Mouse (Mus musculus): ENCODE measurements around the gene Nek10. TPM values are rescaled to one million over a fixed set of nuclear protein-coding genes. Genes with fewer than 3 reads are reported as not detected.

Gene Nek10
- total RNA-seq, 2 experiments from 2014 or later: 4.8 to 5.6 TPM

- DNase-seq (ENCODE audit: low spot score in 2 of 2): no peak
- TF ChIP-seq CTCF (conservative IDR thresholded peaks at IDR 0.05): no peak
- H3K27ac ChIP-seq: peak overlapping the region; percentile 90
- no peak overlapping the region for H3K4me3 ChIP-seq
These were observed 34.4 kb downstream of the Nek10 start for GRCm38 (mm10) chr14:14837627-14838026.

DNA sequence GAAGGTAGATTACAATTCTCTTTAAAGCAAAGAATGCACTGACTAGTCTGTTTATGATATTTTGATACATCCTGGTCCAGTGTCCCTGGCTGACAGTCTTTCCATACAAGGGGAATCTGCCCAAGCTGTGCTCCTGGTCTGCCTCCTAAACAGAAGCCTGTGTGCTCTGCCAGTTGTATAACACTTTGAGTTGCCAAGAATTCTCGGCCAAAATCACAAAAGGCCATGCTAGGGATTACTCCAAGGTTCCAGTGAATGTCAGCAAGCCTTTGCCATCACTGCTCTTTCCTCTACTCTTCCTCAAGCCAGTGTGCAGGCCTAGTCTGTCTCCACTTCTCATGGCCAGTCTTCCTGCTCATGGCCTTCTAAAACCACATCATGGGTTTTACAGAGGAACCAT, 34.9 kb downstream of the Nek10 start:
- H3K27ac ChIP-seq: peak overlapping the region; percentile 90
- no peak overlapping the region for H3K4me3 ChIP-seq
- DNase-seq (ENCODE audit: low spot score in 2 of 2): no peak
- no peak for TF ChIP-seq CTCF (conservative IDR thresholded peaks at IDR 0.05)

- Histone ChIP-seq H3K4me3 (no peak overlapping the region), H3K27ac (peak overlapping the region; percentile 77)
- peak; percentile 35 to 44 for DNase-seq (ENCODE audit: low spot score in 2 of 2)
- TF ChIP-seq CTCF (conservative IDR thresholded peaks at IDR 0.05): no peak
These were observed 39.7 kb downstream of the Nek10 start for GRCm38 (mm10) chr14:14842734-14843530.

- no peak for DNase-seq (ENCODE audit: low spot score in 2 of 2)
- H3K4me3 ChIP-seq: no peak overlapping the region
- TF ChIP-seq CTCF (conservative IDR thresholded peaks at IDR 0.05): no peak
These were observed 49.6 kb downstream of the Nek10 start for GRCm38 (mm10) chr14:14852838-14853237.

DNA sequence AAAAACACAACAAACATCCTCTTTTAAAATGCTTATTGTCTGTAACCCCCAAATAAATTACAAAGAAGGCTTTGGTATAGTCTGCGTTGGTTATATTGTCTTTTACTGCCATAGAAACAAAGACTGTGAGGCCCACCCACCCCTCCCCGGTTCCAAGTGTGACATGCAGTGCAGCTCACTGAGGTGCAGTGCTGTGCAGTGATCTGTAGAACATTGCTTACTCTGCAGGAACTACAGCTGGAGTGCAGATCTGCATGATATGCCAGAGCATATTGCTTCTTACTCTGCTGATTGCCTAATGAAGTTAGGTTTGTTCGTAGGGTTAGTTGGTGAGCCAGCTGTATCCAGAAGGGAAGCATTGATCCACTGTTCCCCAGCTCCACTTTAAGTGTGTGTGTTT, 57.1 kb downstream of the Nek10 start:
- Histone ChIP-seq H3K4me3 (no peak overlapping the region), H3K27ac (no peak overlapping the region)
- no peak for DNase-seq (ENCODE audit: low spot score in 2 of 2)
- TF ChIP-seq CTCF (conservative IDR thresholded peaks at IDR 0.05): no peak

More at GRCm38 (mm10) chr14:14852838-14853237, 49.6 kb downstream of the Nek10 start:
- no peak overlapping the region for H3K27ac ChIP-seq

DNA sequence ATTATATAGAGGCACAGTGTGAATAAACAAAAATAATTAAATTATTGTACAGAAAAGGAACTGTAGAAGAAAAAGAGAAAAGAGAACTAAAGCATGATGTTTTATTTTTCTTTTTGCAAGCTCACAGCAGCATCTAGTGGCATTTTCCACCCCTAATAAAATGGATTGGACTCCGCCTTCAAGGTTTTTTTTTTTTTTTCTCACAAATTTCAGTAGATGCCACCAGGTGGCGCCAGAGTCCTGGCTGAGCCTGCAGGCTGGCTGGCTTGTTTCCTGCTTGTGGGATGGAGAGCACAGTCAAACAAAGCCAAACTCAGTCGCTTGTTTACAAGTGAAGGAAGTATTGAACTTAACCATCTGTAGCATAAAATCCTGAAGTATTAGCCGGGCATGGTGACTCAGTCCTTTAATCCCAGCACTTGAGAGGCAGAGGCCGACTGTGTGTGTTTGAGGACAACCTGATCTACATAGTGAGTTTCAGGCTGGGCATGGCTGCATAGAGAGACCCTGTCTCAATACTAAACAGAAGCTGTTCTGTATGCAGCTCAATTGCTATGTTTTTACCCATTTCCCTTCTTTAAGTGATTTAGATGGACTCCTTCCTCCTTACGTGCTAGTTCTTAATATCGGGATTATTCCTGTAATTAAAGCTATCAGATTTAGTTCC, 60.6 kb downstream of the Nek10 start:
- TF ChIP-seq CTCF (conservative IDR thresholded peaks at IDR 0.05): peak; percentile 97
- DNase-seq (ENCODE audit: low spot score in 2 of 2): peak; percentile 83 to 91
- peak overlapping the region; percentile 15; the same call in 1 of the 2 replicates for H3K4me3 ChIP-seq
- H3K27ac ChIP-seq: 0 out of 2 replicates have a peak overlapping the region, but pooled peaks have one; percentile 36

- DNase-seq (ENCODE audit: low spot score in 2 of 2): no peak
- H3K27ac ChIP-seq: peak overlapping the region; percentile 62; the same call in 1 of the 2 replicates
- no peak for TF ChIP-seq CTCF (conservative IDR thresholded peaks at IDR 0.05)
- no peak overlapping the region for H3K4me3 ChIP-seq
These were observed 66.0 kb downstream of the Nek10 start for GRCm38 (mm10) chr14:14869239-14869638.

GRCm38 (mm10) chr14:14870059-14870458, 66.8 kb downstream of the Nek10 start:
- DNase-seq (ENCODE audit: low spot score in 2 of 2): peak in 1 of 2 experiments; percentile 28
- peak overlapping the region; percentile 62 for H3K27ac ChIP-seq
- TF ChIP-seq CTCF (conservative IDR thresholded peaks at IDR 0.05): no peak
- H3K4me3 ChIP-seq: no peak overlapping the region

- Histone ChIP-seq H3K27ac (peak overlapping the region; percentile 62), H3K4me3 (no peak overlapping the region)
- TF ChIP-seq CTCF (conservative IDR thresholded peaks at IDR 0.05): no peak
- no peak for DNase-seq (ENCODE audit: low spot score in 2 of 2)
These were observed 67.2 kb downstream of the Nek10 start for GRCm38 (mm10) chr14:14870463-14870862.

DNA sequence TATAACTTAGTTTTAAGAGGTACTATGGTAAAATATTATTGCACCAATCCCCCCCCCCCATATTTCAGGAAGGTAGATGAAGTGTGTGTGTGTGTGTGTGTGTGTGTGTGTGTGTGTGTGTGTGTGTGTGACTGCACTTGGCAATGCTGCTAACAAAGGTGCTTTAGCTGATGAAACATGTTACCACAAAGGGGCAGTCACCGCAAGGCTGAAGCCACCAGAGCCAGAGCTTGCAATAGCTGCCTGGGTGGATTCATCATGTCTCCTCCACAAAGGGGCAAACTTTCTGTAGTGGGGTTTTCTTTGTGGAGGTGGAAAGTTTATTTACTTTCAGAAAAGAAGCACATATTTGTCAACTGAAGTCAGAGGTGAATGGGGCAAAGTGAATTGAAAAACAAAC, 67.9 kb downstream of the Nek10 start:
- no peak for DNase-seq (ENCODE audit: low spot score in 2 of 2)
- Histone ChIP-seq H3K4me3 (no peak overlapping the region), H3K27ac (peak overlapping the region; percentile 43; the same call in 1 of the 2 replicates)
- TF ChIP-seq CTCF (conservative IDR thresholded peaks at IDR 0.05): no peak; the same call in 1 of the 2 replicates

DNA sequence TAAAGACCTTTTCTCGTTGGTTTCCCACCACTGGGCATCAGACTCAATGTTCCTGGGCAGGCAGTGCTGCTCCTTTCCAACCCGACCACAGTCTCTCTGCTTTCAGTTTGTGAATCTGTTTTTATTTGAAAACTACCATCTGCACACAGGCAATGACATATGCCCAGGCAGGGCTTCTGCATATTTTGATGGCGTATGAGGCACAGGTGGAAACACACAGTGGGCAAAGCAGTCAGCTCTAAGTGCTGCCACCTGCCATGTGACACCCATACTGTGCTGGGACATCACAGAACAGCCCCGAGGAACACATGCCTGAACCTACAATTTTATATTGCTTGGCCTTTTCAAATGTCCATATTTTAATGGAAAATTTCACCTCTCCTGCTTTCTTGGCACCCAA, 68.5 kb downstream of the Nek10 start:
- no peak overlapping the region for H3K4me3 ChIP-seq
- peak; percentile 50 to 56 for DNase-seq (ENCODE audit: low spot score in 2 of 2)
- no peak for TF ChIP-seq CTCF (conservative IDR thresholded peaks at IDR 0.05)
- peak overlapping the region; percentile 43 for H3K27ac ChIP-seq

- Histone ChIP-seq H3K27ac (no peak overlapping the region), H3K4me3 (no peak overlapping the region)
- no peak for TF ChIP-seq CTCF (conservative IDR thresholded peaks at IDR 0.05)
- DNase-seq (ENCODE audit: low spot score in 2 of 2): no peak
These were observed 90.9 kb downstream of the Nek10 start for GRCm38 (mm10) chr14:14893932-14894652.

DNA sequence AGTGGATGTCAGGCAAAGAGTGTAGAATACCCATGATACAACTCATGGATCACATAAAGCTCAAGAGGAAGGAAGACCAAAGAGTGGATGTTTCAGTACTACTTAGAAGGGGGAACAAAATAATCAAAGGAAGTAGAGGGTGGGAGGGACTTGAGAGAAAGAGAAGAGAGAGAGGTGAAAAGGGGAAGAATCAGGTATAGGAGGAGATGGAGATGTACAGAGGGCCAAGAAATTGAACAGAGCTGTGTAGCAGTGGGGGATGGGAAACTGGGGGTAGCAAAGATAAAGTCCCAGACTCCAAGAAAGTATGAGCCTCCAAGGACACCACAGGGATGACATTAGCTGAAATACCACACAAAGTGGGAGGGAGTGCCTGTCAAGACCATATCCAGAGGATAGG, 91.6 kb downstream of the Nek10 start:
- no peak for DNase-seq (ENCODE audit: low spot score in 2 of 2)
- TF ChIP-seq CTCF (conservative IDR thresholded peaks at IDR 0.05): no peak
- H3K4me3 ChIP-seq: no peak overlapping the region
- no peak overlapping the region for H3K27ac ChIP-seq
